Mouse (Mus musculus) megakaryocyte, embryonic 14.5 days (primary cell): Measurements from ENCODE around the gene Fadd.

ENCODE experiments used
- FLI1 ChIP-seq: IDR thresholded peaks from 2 replicates; pipeline ENCODE4 v1.6.1; 2012; ENCODE audit warnings: low read length, inconsistent platforms, mixed read lengths
- GATA1 ChIP-seq: IDR thresholded peaks from 3 replicates; pipeline ENCODE4 v1.6.1; 2012; ENCODE audit warnings: mixed read lengths, low read length, inconsistent platforms, borderline replicate concordance

- no peak for TF ChIP-seq GATA1
- no peak for TF ChIP-seq FLI1
These were observed 18.2 kb upstream of the Fadd start for GRCm38 (mm10) chr7:144600333-144600900.
